Mouse (Mus musculus): ENCODE data around the gene Shb. TPM values are rescaled to one million over a fixed set of nuclear protein-coding genes. Genes with fewer than 3 reads are reported as not detected.
A peak's percentile ranks its signal among the peaks of the same experiment; 100 is the strongest.

Shb gene
- total RNA-seq (2014; rRNA removed) (26.7 and 32.6 TPM in 2 replicates), polyA plus RNA-seq (2015; fragmentation: Nextera tagmentation; extraction: Ambion mirVana) (8.5 and 8.6 TPM in 2 replicates)

GRCm38 (mm10) chr4:45532375-45532774 is at the start of gene Shb:
Gene Shb, minus strand, starts transcription at chr4:45532470.
- TF ChIP-seq CTCF (IDR thresholded peaks at IDR 0.05; ENCODE audit: low read depth): no peak
- peak within 1 kb of the TSS; percentile 90 for H3K4me2 ChIP-seq (ENCODE audit: low read depth)
- no peak within 1 kb of the TSS for H3K9ac ChIP-seq
- peak within 1 kb of the TSS; percentile 84 for H3K4me3 ChIP-seq (ENCODE audit: low read depth, low read length)
- H3K27me3 ChIP-seq (ENCODE audit: insufficient read depth, low read length): no peaks in the 10 kb centered on the region
- peak; percentile 35 for DNase-seq
- 9% methylated on average over 7 of the region's 7 CpGs for WGBS
- no peaks in the 10 kb centered on the region for H3K36me3 ChIP-seq (ENCODE audit: insufficient read depth)
- H3K4me1 ChIP-seq (ENCODE audit: insufficient read depth): peaks cover 8% of the 10 kb centered on the region
- H3K9me3 ChIP-seq (ENCODE audit: low read length): no peaks in the 10 kb centered on the region
- ATAC-seq: no peak
- H3K27ac ChIP-seq (ENCODE audit: low read depth, low read length): no peak within 1 kb of the TSS

GRCm38 (mm10) chr4:45581095-45581494 is 48.8 kb upstream of the Shb start:
- Histone ChIP-seq H3K27me3 (ENCODE audit: insufficient read depth, low read length) (no peaks in the 10 kb centered on the region), H3K4me2 (ENCODE audit: low read depth) (no peak overlapping the region), H3K36me3 (ENCODE audit: insufficient read depth) (no peaks in the 10 kb centered on the region), H3K4me3 (ENCODE audit: low read depth, low read length) (no peak overlapping the region), H3K9ac (no peak overlapping the region), H3K27ac (ENCODE audit: low read depth, low read length) (no peak overlapping the region), H3K4me1 (ENCODE audit: insufficient read depth) (no peaks in the 10 kb centered on the region), H3K9me3 (ENCODE audit: low read length) (no peaks in the 10 kb centered on the region)
- no peak for TF ChIP-seq CTCF (IDR thresholded peaks at IDR 0.05; ENCODE audit: low read depth)
- WGBS: 90% methylated on average over 6 of the region's 6 CpGs
- ATAC-seq (no peak), DNase-seq (no peak)

GRCm38 (mm10) chr4:45578554-45579370 is 46.5 kb upstream of the Shb start:
- no peak overlapping the region for H3K4me2 ChIP-seq (ENCODE audit: low read depth)
- no peaks in the 10 kb centered on the region for H3K27me3 ChIP-seq (ENCODE audit: insufficient read depth, low read length)
- no peaks in the 10 kb centered on the region for H3K36me3 ChIP-seq (ENCODE audit: insufficient read depth)
- no peaks in the 10 kb centered on the region for H3K4me1 ChIP-seq (ENCODE audit: insufficient read depth)
- no peak for DNase-seq
- no peaks in the 10 kb centered on the region for H3K9me3 ChIP-seq (ENCODE audit: low read length)
- whole genome bisulfite sequencing: 32% methylated on average over 22 of the region's 22 CpGs
- no peak for TF ChIP-seq CTCF (IDR thresholded peaks at IDR 0.05; ENCODE audit: low read depth)
- no peak overlapping the region for H3K4me3 ChIP-seq (ENCODE audit: low read depth, low read length)
- no peak for ATAC-seq
- H3K9ac ChIP-seq: no peak overlapping the region
- no peak overlapping the region for H3K27ac ChIP-seq (ENCODE audit: low read depth, low read length)

GRCm38 (mm10) chr4:45577631-45578030 is 45.4 kb upstream of the Shb start:
- Histone ChIP-seq H3K27me3 (ENCODE audit: insufficient read depth, low read length) (no peaks in the 10 kb centered on the region), H3K4me3 (ENCODE audit: low read depth, low read length) (no peak overlapping the region), H3K36me3 (ENCODE audit: insufficient read depth) (no peaks in the 10 kb centered on the region), H3K9ac (no peak overlapping the region), H3K4me1 (ENCODE audit: insufficient read depth) (no peaks in the 10 kb centered on the region), H3K27ac (ENCODE audit: low read depth, low read length) (no peak overlapping the region), H3K9me3 (ENCODE audit: low read length) (no peaks in the 10 kb centered on the region), H3K4me2 (ENCODE audit: low read depth) (no peak overlapping the region)
- ATAC-seq (no peak), DNase-seq (no peak)
- TF ChIP-seq CTCF (IDR thresholded peaks at IDR 0.05; ENCODE audit: low read depth): no peak
- WGBS: 55% methylated on average over 8 of the region's 8 CpGs

GRCm38 (mm10) chr4:45574614-45575169 is 42.4 kb upstream of the Shb start:
- no peak for DNase-seq
- WGBS: 57% methylated on average over 15 of the region's 15 CpGs
- Histone ChIP-seq H3K9ac (no peak overlapping the region), H3K4me3 (ENCODE audit: low read depth, low read length) (no peak overlapping the region), H3K27me3 (ENCODE audit: insufficient read depth, low read length) (no peaks in the 10 kb centered on the region), H3K27ac (ENCODE audit: low read depth, low read length) (no peak overlapping the region), H3K9me3 (ENCODE audit: low read length) (no peaks in the 10 kb centered on the region), H3K36me3 (ENCODE audit: insufficient read depth) (no peaks in the 10 kb centered on the region), H3K4me1 (ENCODE audit: insufficient read depth) (no peaks in the 10 kb centered on the region), H3K4me2 (ENCODE audit: low read depth) (no peak overlapping the region)
- no peak for TF ChIP-seq CTCF (IDR thresholded peaks at IDR 0.05; ENCODE audit: low read depth)
- no peak for ATAC-seq

GRCm38 (mm10) chr4:45569521-45569920 is 37.3 kb upstream of the Shb start:
- Histone ChIP-seq H3K36me3 (ENCODE audit: insufficient read depth) (no peaks in the 10 kb centered on the region), H3K4me3 (ENCODE audit: low read depth, low read length) (no peak overlapping the region), H3K27ac (ENCODE audit: low read depth, low read length) (no peak overlapping the region), H3K9ac (no peak overlapping the region), H3K4me1 (ENCODE audit: insufficient read depth) (no peaks in the 10 kb centered on the region), H3K4me2 (ENCODE audit: low read depth) (no peak overlapping the region), H3K27me3 (ENCODE audit: insufficient read depth, low read length) (no peaks in the 10 kb centered on the region), H3K9me3 (ENCODE audit: low read length) (no peaks in the 10 kb centered on the region)
- TF ChIP-seq CTCF (IDR thresholded peaks at IDR 0.05; ENCODE audit: low read depth): no peak
- WGBS: 75% methylated on average over 5 of the region's 5 CpGs
- no peak for ATAC-seq
- DNase-seq: no peak

- WGBS: 77% methylated on average over 5 of the region's 5 CpGs
- TF ChIP-seq CTCF (IDR thresholded peaks at IDR 0.05; ENCODE audit: low read depth): no peak
- no peak overlapping the region for H3K4me3 ChIP-seq (ENCODE audit: low read depth, low read length)
- H3K9ac ChIP-seq: no peak overlapping the region
- no peaks in the 10 kb centered on the region for H3K9me3 ChIP-seq (ENCODE audit: low read length)
- no peak overlapping the region for H3K27ac ChIP-seq (ENCODE audit: low read depth, low read length)
- H3K4me2 ChIP-seq (ENCODE audit: low read depth): no peak overlapping the region
- no peaks in the 10 kb centered on the region for H3K27me3 ChIP-seq (ENCODE audit: insufficient read depth, low read length)
- ATAC-seq (no peak), DNase-seq (no peak)
- H3K36me3 ChIP-seq (ENCODE audit: insufficient read depth): no peaks in the 10 kb centered on the region
- H3K4me1 ChIP-seq (ENCODE audit: insufficient read depth): no peaks in the 10 kb centered on the region
Observed at GRCm38 (mm10) chr4:45558211-45558610, 25.9 kb upstream of the Shb start.

Data from forebrain, postnatal 0 days (tissue).